Mouse (Mus musculus): Measurements from ENCODE around the gene Ern1. TPM values are rescaled to one million over a fixed set of nuclear protein-coding genes. Genes with fewer than 3 reads are reported as not detected.
"Not testable (repeated sequence)": the region's sequence is repeated elsewhere in the genome, so short reads cannot be mapped to it uniquely, and the experiment has no call there.

Ern1 gene
- total RNA-seq, 1 experiment from 2014 or later = 65.9 TPM

- ATAC-seq (replicated peaks in 1 of 2; ENCODE audit: insufficient read depth in 1 of 2, low FRiP score in 2 of 2, low TSS enrichment in 1 of 2, low read depth in 1 of 2, poor library complexity in 2 of 2, severe bottlenecking in 2 of 2) = no peak
Observed at GRCm38 (mm10) chr11:106425201-106425600, 62.5 kb downstream of the Ern1 start.

GRCm38 (mm10) chr11:106419262-106420102, 68.2 kb downstream of the Ern1 start:
- ATAC-seq (replicated peaks in 1 of 2; ENCODE audit: insufficient read depth in 1 of 2, low FRiP score in 2 of 2, low TSS enrichment in 1 of 2, low read depth in 1 of 2, poor library complexity in 2 of 2, severe bottlenecking in 2 of 2) = peak; percentile 47 to 50; a peak in 3 of 4 replicates

- ATAC-seq (replicated peaks in 1 of 2; ENCODE audit: insufficient read depth in 1 of 2, low FRiP score in 2 of 2, low TSS enrichment in 1 of 2, low read depth in 1 of 2, poor library complexity in 2 of 2, severe bottlenecking in 2 of 2) = peak; percentile 56 to 73; a peak in 3 of 4 replicates
Observed at GRCm38 (mm10) chr11:106418622-106419196, 68.9 kb downstream of the Ern1 start.

GRCm38 (mm10) chr11:106417860-106418259, 69.8 kb downstream of the Ern1 start:
- no peak for ATAC-seq (replicated peaks in 1 of 2; ENCODE audit: insufficient read depth in 1 of 2, low FRiP score in 2 of 2, low TSS enrichment in 1 of 2, low read depth in 1 of 2, poor library complexity in 2 of 2, severe bottlenecking in 2 of 2)

GRCm38 (mm10) chr11:106416331-106416730, 71.3 kb downstream of the Ern1 start:
- no peak for ATAC-seq (replicated peaks in 1 of 2; ENCODE audit: insufficient read depth in 1 of 2, low FRiP score in 2 of 2, low TSS enrichment in 1 of 2, low read depth in 1 of 2, poor library complexity in 2 of 2, severe bottlenecking in 2 of 2)

- ATAC-seq (replicated peaks in 1 of 2; ENCODE audit: insufficient read depth in 1 of 2, low FRiP score in 2 of 2, low TSS enrichment in 1 of 2, low read depth in 1 of 2, poor library complexity in 2 of 2, severe bottlenecking in 2 of 2) = no peak
Observed at GRCm38 (mm10) chr11:106412641-106413360, 74.9 kb downstream of the Ern1 start.

- ATAC-seq (replicated peaks in 1 of 2; ENCODE audit: insufficient read depth in 1 of 2, low FRiP score in 2 of 2, low TSS enrichment in 1 of 2, low read depth in 1 of 2, poor library complexity in 2 of 2, severe bottlenecking in 2 of 2) = no peak
Observed at GRCm38 (mm10) chr11:106411157-106411556, 76.5 kb downstream of the Ern1 start.

GRCm38 (mm10) chr11:106410507-106410906, 77.1 kb downstream of the Ern1 start:
- no peak for ATAC-seq (replicated peaks in 1 of 2; ENCODE audit: insufficient read depth in 1 of 2, low FRiP score in 2 of 2, low TSS enrichment in 1 of 2, low read depth in 1 of 2, poor library complexity in 2 of 2, severe bottlenecking in 2 of 2)

GRCm38 (mm10) chr11:106410011-106410410, 77.6 kb downstream of the Ern1 start:
- no peak for ATAC-seq (replicated peaks in 1 of 2; ENCODE audit: insufficient read depth in 1 of 2, low FRiP score in 2 of 2, low TSS enrichment in 1 of 2, low read depth in 1 of 2, poor library complexity in 2 of 2, severe bottlenecking in 2 of 2)

- ATAC-seq (replicated peaks in 1 of 2; ENCODE audit: insufficient read depth in 1 of 2, low FRiP score in 2 of 2, low TSS enrichment in 1 of 2, low read depth in 1 of 2, poor library complexity in 2 of 2, severe bottlenecking in 2 of 2) = no peak
Observed at GRCm38 (mm10) chr11:106398481-106398880, 89.2 kb downstream of the Ern1 start.

GRCm38 (mm10) chr11:106397656-106398055, 90.0 kb downstream of the Ern1 start:
- no peak for ATAC-seq (replicated peaks in 1 of 2; ENCODE audit: insufficient read depth in 1 of 2, low FRiP score in 2 of 2, low TSS enrichment in 1 of 2, low read depth in 1 of 2, poor library complexity in 2 of 2, severe bottlenecking in 2 of 2)

GRCm38 (mm10) chr11:106394055-106394454, 93.6 kb downstream of the Ern1 start:
- ATAC-seq (replicated peaks in 1 of 2; ENCODE audit: insufficient read depth in 1 of 2, low FRiP score in 2 of 2, low TSS enrichment in 1 of 2, low read depth in 1 of 2, poor library complexity in 2 of 2, severe bottlenecking in 2 of 2) = not testable (repeated sequence)

GRCm38 (mm10) chr11:106393331-106393616, 94.4 kb downstream of the Ern1 start:
- ATAC-seq (replicated peaks in 1 of 2; ENCODE audit: insufficient read depth in 1 of 2, low FRiP score in 2 of 2, low TSS enrichment in 1 of 2, low read depth in 1 of 2, poor library complexity in 2 of 2, severe bottlenecking in 2 of 2) = no peak

GRCm38 (mm10) chr11:106392597-106393330, 94.9 kb downstream of the Ern1 start:
- no peak for ATAC-seq (replicated peaks in 1 of 2; ENCODE audit: insufficient read depth in 1 of 2, low FRiP score in 2 of 2, low TSS enrichment in 1 of 2, low read depth in 1 of 2, poor library complexity in 2 of 2, severe bottlenecking in 2 of 2)

- peak; percentile 57 to 60; a peak in 2 of 4 replicates for ATAC-seq (replicated peaks in 1 of 2; ENCODE audit: insufficient read depth in 1 of 2, low FRiP score in 2 of 2, low TSS enrichment in 1 of 2, low read depth in 1 of 2, poor library complexity in 2 of 2, severe bottlenecking in 2 of 2)
Observed at GRCm38 (mm10) chr11:106391546-106392188, 96.0 kb downstream of the Ern1 start.

GRCm38 (mm10) chr11:106390757-106391156, 96.9 kb downstream of the Ern1 start:
- no peak for ATAC-seq (replicated peaks in 1 of 2; ENCODE audit: insufficient read depth in 1 of 2, low FRiP score in 2 of 2, low TSS enrichment in 1 of 2, low read depth in 1 of 2, poor library complexity in 2 of 2, severe bottlenecking in 2 of 2)

- no peak for ATAC-seq (replicated peaks in 1 of 2; ENCODE audit: insufficient read depth in 1 of 2, low FRiP score in 2 of 2, low TSS enrichment in 1 of 2, low read depth in 1 of 2, poor library complexity in 2 of 2, severe bottlenecking in 2 of 2)
Observed at GRCm38 (mm10) chr11:106389611-106390010, 98.0 kb downstream of the Ern1 start.
